30 mouse cellular contexts compared by ENCODE assay signal in the genomic region with DNA sequence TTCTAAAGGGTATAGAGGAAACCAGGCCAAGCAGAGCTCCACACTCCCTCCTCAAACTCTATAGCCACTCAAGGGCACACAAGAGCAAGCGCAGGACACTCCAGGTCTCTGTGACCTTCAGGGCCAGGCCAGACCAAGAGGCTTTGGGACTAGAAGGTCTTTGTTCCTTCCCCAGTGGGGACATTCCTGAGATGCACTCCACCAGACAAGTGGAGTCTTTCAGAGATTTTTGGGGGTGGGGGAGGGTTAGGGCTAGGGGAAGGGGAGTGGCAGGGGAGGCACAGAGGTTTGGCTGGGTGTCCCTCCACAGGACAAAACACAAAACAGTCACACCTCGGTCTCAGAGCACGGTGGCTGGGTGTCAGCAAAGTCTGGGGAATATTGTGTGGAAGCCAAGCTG. TPM values are rescaled to one million over a fixed set of nuclear protein-coding genes. Genes with fewer than 3 reads are reported as not detected.
DNase-seq lines count a peak whose midpoint lies in the region; ATAC-seq and TF ChIP-seq lines count a peak whose summit lies in the region.
"Had no signal": no experiment of that assay in that cellular context is flagged by ENCODE, and none has a peak within 500 bp of the region (broad histone marks: within the 10 kb centered on the region; RNA-seq: fewer than 3 reads in every experiment).

No protein-coding gene starts in this region.

- DNase-seq in intestine, embryonic 14.5 days (ENCODE audit: low spot score), result no peak
- DNase-seq in lung, postnatal 4 days, result no peak
- DNase-seq in R1 (ENCODE audit: low read depth, low spot score), result peak; percentile 54
- no peak for DNase-seq in layer of hippocampus, postnatal 25 days (ENCODE audit: extremely low spot score in 1 of 2, low spot score in 1 of 2)
- DNase-seq in adrenal gland, postnatal 10 days, result no peak
- DNase-seq: adrenal gland, adult 8-10 months; cerebellum, adult 18-20 months; cerebellum, postnatal 14 days; heart, postnatal 4 days; kidney, adult 18-20 months; layer of hippocampus, adult 9-11 months; liver; lung, postnatal 14 days; retina, postnatal 1 day; right cerebral cortex, postnatal 25 days; spleen, adult 18-20 months; thymus, adult 2 months; thymus, postnatal 4 days had no signal

- H3K36me3 ChIP-seq in intestine, embryonic 14.5 days (ENCODE audit: control insufficient read depth, insufficient read depth, low read length), result no peaks in the 10 kb centered on the region
- no peaks in the 10 kb centered on the region for H3K36me3 ChIP-seq in intestine, postnatal 0 days (ENCODE audit: control insufficient read depth, insufficient read depth)
- no peaks in the 10 kb centered on the region for H3K36me3 ChIP-seq in lung, embryonic 16.5 days (ENCODE audit: control insufficient read depth, insufficient read depth, low read length)
- no peaks in the 10 kb centered on the region for H3K36me3 ChIP-seq in myocyte (ENCODE audit: control insufficient read depth, insufficient read depth)
- H3K36me3 ChIP-seq: embryonic facial prominence, embryonic 13.5 days; forebrain, embryonic 12.5 days; limb, embryonic 10.5 days; liver, embryonic 15.5 days had no signal

- WGBS in intestine, embryonic 14.5 days, result 62% methylated on average over 3 of the region's 3 CpGs
- 77% methylated on average over 3 of the region's 3 CpGs for WGBS in intestine, postnatal 0 days
- WGBS in lung, embryonic 16.5 days, result 29% methylated on average over 3 of the region's 3 CpGs

- TF ChIP-seq CTCF in intestine, postnatal 0 days (IDR thresholded peaks at IDR 0.05; ENCODE audit: low read depth), result no peak

- peaks cover 43% of the 10 kb centered on the region for H3K4me1 ChIP-seq in intestine, embryonic 14.5 days (replicated peaks; ENCODE audit: control insufficient read depth, insufficient read depth, low read length)
- peaks cover 10% of the 10 kb centered on the region; the same call in 1 of the 2 replicates for H3K4me1 ChIP-seq in intestine, postnatal 0 days (replicated peaks; ENCODE audit: control insufficient read depth, insufficient read depth, low read length)
- peaks cover 22% of the 10 kb centered on the region for H3K4me1 ChIP-seq in lung, embryonic 16.5 days (replicated peaks; ENCODE audit: control insufficient read depth, insufficient read depth, low read length)
- H3K4me1 ChIP-seq: liver, embryonic 15.5 days had no signal

- no peak overlapping the region for H3K4me3 ChIP-seq in intestine, embryonic 14.5 days (ENCODE audit: low read depth, low read length)
- no peak overlapping the region for H3K4me3 ChIP-seq in intestine, postnatal 0 days (ENCODE audit: low read depth, low read length)
- H3K4me3 ChIP-seq in lung, embryonic 16.5 days (ENCODE audit: low read length), result no peak overlapping the region
- H3K4me3 ChIP-seq in myocyte, result no peak overlapping the region
- H3K4me3 ChIP-seq: embryonic facial prominence, embryonic 13.5 days; erythroblast, embryonic 14.5 days; forebrain, embryonic 12.5 days; limb, embryonic 10.5 days; liver, embryonic 15.5 days had no signal

- no peak overlapping the region for H3ac ChIP-seq in myocyte (ENCODE audit: control insufficient read depth, insufficient read length)

- H3K27me3 ChIP-seq in intestine, embryonic 14.5 days (replicated peaks; ENCODE audit: control insufficient read depth, insufficient read depth, low read length), result no peaks in the 10 kb centered on the region
- H3K27me3 ChIP-seq in intestine, postnatal 0 days (replicated peaks; ENCODE audit: control insufficient read depth, insufficient read depth, low read length), result no peaks in the 10 kb centered on the region
- no peaks in the 10 kb centered on the region for H3K27me3 ChIP-seq in lung, embryonic 16.5 days (ENCODE audit: control insufficient read depth, insufficient read depth, low read depth, low read length)
- H3K27me3 ChIP-seq in myocyte (ENCODE audit: control insufficient read depth, insufficient read depth, insufficient read length), result no peaks in the 10 kb centered on the region
- H3K27me3 ChIP-seq: embryonic facial prominence, embryonic 13.5 days; forebrain, embryonic 12.5 days; liver, embryonic 15.5 days; Patski had no signal

- H3K79me2 ChIP-seq in myocyte (ENCODE audit: control insufficient read depth, insufficient read depth), result no peaks in the 10 kb centered on the region

- no peak overlapping the region for H3K9ac ChIP-seq in intestine, embryonic 14.5 days (ENCODE audit: low read length)
- no peak overlapping the region for H3K9ac ChIP-seq in intestine, postnatal 0 days (ENCODE audit: low read depth, low read length)
- no peak overlapping the region for H3K9ac ChIP-seq in lung, embryonic 16.5 days (ENCODE audit: low read length)
- H3K9ac ChIP-seq: embryonic facial prominence, embryonic 13.5 days; forebrain, embryonic 12.5 days; hindbrain, embryonic 14.5 days; liver, embryonic 15.5 days had no signal

- no peaks in the 10 kb centered on the region for H3K9me3 ChIP-seq in intestine, embryonic 14.5 days (ENCODE audit: control insufficient read depth, low read length)
- no peaks in the 10 kb centered on the region for H3K9me3 ChIP-seq in intestine, postnatal 0 days (ENCODE audit: control insufficient read depth)
- no peaks in the 10 kb centered on the region for H3K9me3 ChIP-seq in lung, embryonic 16.5 days (ENCODE audit: control insufficient read depth, low read length)
- H3K9me3 ChIP-seq: embryonic facial prominence, embryonic 13.5 days; forebrain, embryonic 12.5 days; limb, embryonic 10.5 days; liver, embryonic 15.5 days had no signal

- peak overlapping the region; percentile 80 for H3K27ac ChIP-seq in intestine, embryonic 14.5 days (ENCODE audit: low read depth)
- H3K27ac ChIP-seq in intestine, postnatal 0 days (ENCODE audit: low read depth, low read length), result no peak overlapping the region
- H3K27ac ChIP-seq in lung, embryonic 16.5 days (ENCODE audit: low read length), result peak overlapping the region; percentile 55
- H3K27ac ChIP-seq: embryonic facial prominence, embryonic 13.5 days; forebrain, embryonic 12.5 days; hindbrain, embryonic 14.5 days; limb, embryonic 10.5 days; liver, embryonic 15.5 days had no signal

- H3K4me2 ChIP-seq in intestine, embryonic 14.5 days (ENCODE audit: low read length), result no peak overlapping the region
- no peak overlapping the region for H3K4me2 ChIP-seq in intestine, postnatal 0 days (replicated peaks; ENCODE audit: low read depth)
- no peak overlapping the region for H3K4me2 ChIP-seq in lung, embryonic 16.5 days (ENCODE audit: low read depth, low read length)
- H3K4me2 ChIP-seq in myocyte (ENCODE audit: low read depth), result peak overlapping the region; percentile 25
- H3K4me2 ChIP-seq: embryonic facial prominence, embryonic 13.5 days; forebrain, embryonic 12.5 days; hindbrain, embryonic 14.5 days; liver, embryonic 15.5 days had no signal

- no peak for TF ChIP-seq POLR2A in myocyte (IDR thresholded peaks at IDR 0.05; ENCODE audit: insufficient read length, low read depth)

- no peak for ATAC-seq in intestine, embryonic 14.5 days (replicated peaks; ENCODE audit: low FRiP score, low TSS enrichment, low read depth)
- no peak for ATAC-seq in intestine, postnatal 0 days
- no peak for ATAC-seq in lung, embryonic 16.5 days (ENCODE audit: low read depth)
- ATAC-seq: activated CD4-positive, CD25-positive, alpha-beta regulatory T cell, adult 4 months; midbrain, embryonic 16.5 days had no signal

TF ChIP-seq in myocyte, 11 proteins besides CTCF, POLR2A, EP300 and RAD21:
- TF ChIP-seq POLR2AphosphoS2 (IDR thresholded peaks at IDR 0.05; ENCODE audit: insufficient read length, low read depth) (no peak), SRF (IDR thresholded peaks at IDR 0.05; ENCODE audit: control insufficient read depth, insufficient read length, low read depth) (no peak), CEBPB (IDR thresholded peaks at IDR 0.05; ENCODE audit: insufficient read depth, poor library complexity, severe bottlenecking) (no peak), USF1 (IDR thresholded peaks at IDR 0.05; ENCODE audit: low read depth) (no peak), MAX (IDR thresholded peaks at IDR 0.05; ENCODE audit: low read depth) (no peak), REST (IDR thresholded peaks at IDR 0.05; ENCODE audit: insufficient read depth, insufficient read length) (no peak), TCF12 (IDR thresholded peaks at IDR 0.05; ENCODE audit: insufficient read depth, poor library complexity, severe bottlenecking) (no peak), E2F4 (IDR thresholded peaks at IDR 0.05; ENCODE audit: insufficient read depth) (no peak), TCF3 (IDR thresholded peaks at IDR 0.05; ENCODE audit: insufficient read length, low read depth) (no peak), MYOD1 (IDR thresholded peaks at IDR 0.05; ENCODE audit: control insufficient read depth in 1 of 3, insufficient read length in 2 of 3, low read depth in 2 of 3) (no peak), MYOG (IDR thresholded peaks at IDR 0.05; ENCODE audit: control insufficient read depth in 1 of 3, insufficient read depth in 1 of 3, insufficient read length in 2 of 3, low read depth in 2 of 3) (no peak)

RNA-seq across cellular contexts. Expression of a gene that starts 48.4 kb away (rescaled TPM):
- 21.0 and 24.1 TPM in 2 replicates for polyA plus RNA-seq in intestine, embryonic 14.5 days (2014; fragmentation: Nextera tagmentation; extraction: Ambion mirVana)
- 7.1 TPM in 2 replicates for polyA plus RNA-seq in intestine, postnatal 0 days (2015; fragmentation: Nextera tagmentation; extraction: Ambion mirVana)
- 29.0 and 31.3 TPM in 2 replicates for polyA plus RNA-seq in lung, embryonic 16.5 days (2015; fragmentation: Nextera tagmentation; extraction: Ambion mirVana)
- 15.2 TPM for polyA plus RNA-seq in myocyte (2012; fragmentation: generic; extraction: Trizol)
- 10 to 100 TPM; 12.6 to 13.7 TPM for total RNA-seq in layer of hippocampus, postnatal 25 days (2021)
- total RNA-seq in adrenal gland, postnatal 10 days (2021), result 10 to 100 TPM; 11.4 to 17.4 TPM
- polyA plus RNA-seq: activated CD4-positive, CD25-positive, alpha-beta regulatory T cell, adult 4 months; erythroblast, embryonic 14.5 days had no signal
